Mouse (Mus musculus) cortical plate, adult 2 months (tissue): ENCODE data around the gene Abcc9.

Experiments used
- CTCF ChIP-seq: fragments of 200-500 bp; IDR thresholded peaks from 2 replicates; pipeline ENCODE4 v1.5.1; 2011; ENCODE audit warnings: mild to moderate bottlenecking, control low read depth, low read length; ENCODE audit not compliant: insufficient read depth; ENCODE audit errors: extremely low read depth
- POLR2A ChIP-seq: fragments of 200-500 bp; IDR thresholded peaks from 2 replicates; pipeline ENCODE4 v1.6.1; 2011; ENCODE audit warnings: mild to moderate bottlenecking, low read length, control low read depth; ENCODE audit not compliant: insufficient read depth; ENCODE audit errors: extremely low read depth

GRCm38 (mm10) chr6:142571629-142572360 is 130.3 kb downstream of the Abcc9 start:
- no peak for TF ChIP-seq CTCF
- no peak for TF ChIP-seq POLR2A
